Mouse (Mus musculus): ENCODE measurements at regions not wholly inside any gene's neighbourhood (a gene's known extent, or its start where the extent isn't known, plus 50 kb on each side); places are given as distances from the start of the nearest gene placed in this dataset.

DNA sequence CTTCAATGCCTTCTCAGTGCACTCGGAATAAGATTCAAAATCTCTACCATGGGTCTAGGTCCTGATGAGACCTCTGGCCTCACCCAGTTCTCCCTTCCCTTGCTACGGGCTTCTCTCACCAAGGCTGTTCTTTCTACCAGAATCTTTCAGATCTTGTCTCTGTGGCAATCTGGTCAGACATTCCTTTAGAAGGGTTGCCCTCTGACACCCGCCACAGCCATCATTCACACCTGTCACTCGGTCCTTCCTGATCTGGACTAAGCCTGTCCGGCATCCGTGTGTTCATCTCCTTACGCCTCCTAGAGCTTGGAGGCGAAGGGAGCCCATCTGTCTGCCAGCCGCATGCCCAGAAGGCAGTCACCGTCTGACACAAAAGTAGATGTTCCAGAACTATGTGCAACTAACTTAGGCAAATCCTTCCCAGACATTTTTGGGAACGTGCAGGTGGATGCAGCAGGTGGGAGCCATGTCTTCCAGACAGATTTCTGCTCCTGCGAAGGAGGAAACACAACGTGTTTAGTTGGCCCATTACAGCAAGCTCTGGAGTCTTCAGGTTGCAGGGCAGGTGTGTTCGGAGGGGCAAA, 77.7 kb downstream of the Fam76b start:
- Histone ChIP-seq H3K27me3 (ENCODE audit: insufficient read depth, low read length) (no peaks in the 10 kb centered on the region), H3K4me3 (ENCODE audit: low read depth, low read length) (no peak overlapping the region), H3K4me1 (ENCODE audit: insufficient read depth) (no peaks in the 10 kb centered on the region), H3K4me2 (ENCODE audit: low read depth, low read length) (no peak overlapping the region), H3K9ac (replicated peaks) (no peak overlapping the region), H3K36me3 (replicated peaks; ENCODE audit: insufficient read depth, low read length) (no peaks in the 10 kb centered on the region), H3K9me3 (ENCODE audit: low read length) (no peaks in the 10 kb centered on the region), H3K27ac (ENCODE audit: low read depth) (no peak overlapping the region)
- TF ChIP-seq EP300 (IDR thresholded peaks at IDR 0.05; ENCODE audit: low read depth) = no peak
- no peak for TF ChIP-seq CTCF (IDR thresholded peaks at IDR 0.05; ENCODE audit: low read depth)
- DNase-seq (no peak), ATAC-seq (no peak)
- WGBS (ENCODE audit: insufficient replicate concordance) = 78% methylated on average over 14 of the region's 14 CpGs

DNA sequence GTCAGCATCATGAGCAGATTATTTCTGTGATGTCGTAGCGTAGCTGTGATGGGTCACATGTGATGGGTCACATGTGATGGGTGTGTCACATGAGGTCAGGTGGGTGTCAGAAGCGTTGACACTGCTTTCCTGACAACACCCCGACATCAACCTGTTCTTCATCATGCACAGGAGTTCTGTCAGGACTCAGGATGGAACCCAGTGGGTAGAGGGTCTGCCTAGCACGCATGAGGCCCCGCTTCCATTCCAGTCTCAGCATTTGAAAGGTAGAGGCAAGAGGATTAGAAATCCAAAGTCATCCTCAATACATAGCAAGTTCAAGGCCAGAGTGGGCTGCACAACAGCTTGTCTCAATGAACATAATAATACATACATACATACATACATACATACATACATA, 79.2 kb downstream of the Fam76b start:
- no peak for ATAC-seq
- TF ChIP-seq EP300 (IDR thresholded peaks at IDR 0.05; ENCODE audit: low read depth) (no peak), CTCF (IDR thresholded peaks at IDR 0.05; ENCODE audit: low read depth) (no peak)
- no peaks in the 10 kb centered on the region for H3K36me3 ChIP-seq (replicated peaks; ENCODE audit: insufficient read depth, low read length)
- no peak overlapping the region for H3K4me3 ChIP-seq (ENCODE audit: low read depth, low read length)
- no peaks in the 10 kb centered on the region for H3K27me3 ChIP-seq (ENCODE audit: insufficient read depth, low read length)
- 84% methylated on average over 6 of the region's 6 CpGs for WGBS (ENCODE audit: insufficient replicate concordance)
- H3K27ac ChIP-seq (ENCODE audit: low read depth) = no peak overlapping the region
- no peak for DNase-seq
- no peak overlapping the region for H3K4me2 ChIP-seq (ENCODE audit: low read depth, low read length)
- H3K4me1 ChIP-seq (ENCODE audit: insufficient read depth) = no peaks in the 10 kb centered on the region
- H3K9ac ChIP-seq (replicated peaks) = no peak overlapping the region
- H3K9me3 ChIP-seq (ENCODE audit: low read length) = no peaks in the 10 kb centered on the region

DNA sequence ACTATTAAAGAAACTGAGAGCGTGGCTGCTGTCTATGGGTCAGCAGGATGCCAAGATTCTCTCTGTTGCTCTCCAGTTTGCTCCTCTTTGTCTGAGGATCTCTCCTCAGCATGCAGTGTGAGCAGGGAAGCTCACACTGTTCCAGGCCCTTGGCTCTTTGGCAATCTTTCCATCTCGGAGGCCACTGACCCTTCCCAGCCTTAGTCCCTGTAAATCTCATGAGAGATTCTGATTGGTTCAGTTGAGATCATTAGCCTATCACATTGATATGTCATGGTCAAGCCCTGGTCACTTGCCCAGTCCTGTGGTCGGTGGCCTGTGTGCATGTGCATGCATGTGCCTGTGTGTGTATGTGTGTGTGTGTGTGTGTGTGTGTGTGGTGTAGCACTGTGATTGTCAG, 82.1 kb downstream of the Fam76b start:
- DNase-seq (no peak), ATAC-seq (no peak)
- Histone ChIP-seq H3K9ac (replicated peaks) (no peak overlapping the region), H3K27me3 (ENCODE audit: insufficient read depth, low read length) (no peaks in the 10 kb centered on the region), H3K4me1 (ENCODE audit: insufficient read depth) (no peaks in the 10 kb centered on the region), H3K27ac (ENCODE audit: low read depth) (no peak overlapping the region), H3K36me3 (replicated peaks; ENCODE audit: insufficient read depth, low read length) (no peaks in the 10 kb centered on the region), H3K4me3 (ENCODE audit: low read depth, low read length) (no peak overlapping the region), H3K9me3 (ENCODE audit: low read length) (no peaks in the 10 kb centered on the region), H3K4me2 (ENCODE audit: low read depth, low read length) (no peak overlapping the region)
- TF ChIP-seq CTCF (IDR thresholded peaks at IDR 0.05; ENCODE audit: low read depth) (no peak), EP300 (IDR thresholded peaks at IDR 0.05; ENCODE audit: low read depth) (no peak)
- 60% methylated on average over 3 of the region's 3 CpGs for WGBS (ENCODE audit: insufficient replicate concordance)

DNA sequence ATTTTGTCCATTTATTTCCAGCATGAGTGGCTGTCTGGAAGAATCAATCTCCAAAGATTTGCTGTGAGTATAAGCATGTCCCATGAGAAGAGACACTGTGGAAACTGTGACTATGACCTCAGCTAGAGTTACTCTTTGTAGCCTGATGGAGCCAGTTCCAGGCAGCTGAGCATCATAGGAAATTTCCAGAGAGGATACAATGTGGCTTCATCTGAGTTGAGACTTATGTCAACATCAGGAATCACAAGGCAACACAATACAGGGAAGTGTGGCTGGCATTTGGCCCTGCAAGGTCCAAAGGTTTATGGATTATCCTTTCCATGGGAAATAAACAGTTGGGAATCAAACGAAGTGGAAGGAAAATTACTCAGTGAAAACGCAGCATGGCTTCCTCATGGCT, 82.6 kb downstream of the Fam76b start:
- TF ChIP-seq EP300 (IDR thresholded peaks at IDR 0.05; ENCODE audit: low read depth) = no peak
- TF ChIP-seq CTCF (IDR thresholded peaks at IDR 0.05; ENCODE audit: low read depth) = no peak

DNA sequence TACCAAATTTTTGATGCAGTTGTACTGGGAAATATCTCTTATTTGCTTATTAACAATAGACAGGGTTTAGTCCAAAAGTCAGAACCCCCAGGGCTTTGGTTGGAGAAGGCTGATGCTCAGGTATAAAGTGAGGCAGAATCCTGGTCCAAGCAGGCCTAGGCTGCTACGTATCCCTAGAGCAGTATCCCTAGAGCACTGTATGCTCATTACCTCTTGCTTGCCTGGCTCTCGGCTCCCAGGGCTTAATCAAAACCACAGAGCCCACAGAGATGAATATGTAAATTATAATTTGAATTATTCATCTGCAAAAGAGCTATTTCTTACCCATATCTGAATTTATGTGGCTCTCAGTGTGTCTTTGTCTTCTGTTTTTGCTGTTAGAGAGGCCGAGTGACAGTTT, 85.9 kb downstream of the Fam76b start:
- Histone ChIP-seq H3K9me3 (ENCODE audit: low read length) (no peaks in the 10 kb centered on the region), H3K27ac (ENCODE audit: low read depth) (no peak overlapping the region), H3K36me3 (replicated peaks; ENCODE audit: insufficient read depth, low read length) (no peaks in the 10 kb centered on the region), H3K27me3 (ENCODE audit: insufficient read depth, low read length) (no peaks in the 10 kb centered on the region), H3K4me3 (ENCODE audit: low read depth, low read length) (no peak overlapping the region), H3K4me1 (ENCODE audit: insufficient read depth) (no peaks in the 10 kb centered on the region), H3K4me2 (ENCODE audit: low read depth, low read length) (no peak overlapping the region), H3K9ac (replicated peaks) (no peak overlapping the region)
- 55% methylated on average over 3 of the region's 3 CpGs for WGBS (ENCODE audit: insufficient replicate concordance)
- no peak for TF ChIP-seq CTCF (IDR thresholded peaks at IDR 0.05; ENCODE audit: low read depth)
- TF ChIP-seq EP300 (IDR thresholded peaks at IDR 0.05; ENCODE audit: low read depth) = no peak
- no peak for DNase-seq
- no peak for ATAC-seq

More for the DNA sequence above, 82.6 kb downstream of the Fam76b start:
- Histone ChIP-seq H3K27ac (ENCODE audit: low read depth) (no peak overlapping the region), H3K27me3 (ENCODE audit: insufficient read depth, low read length) (no peaks in the 10 kb centered on the region), H3K4me1 (ENCODE audit: insufficient read depth) (no peaks in the 10 kb centered on the region), H3K9ac (replicated peaks) (no peak overlapping the region), H3K4me2 (ENCODE audit: low read depth, low read length) (no peak overlapping the region), H3K36me3 (replicated peaks; ENCODE audit: insufficient read depth, low read length) (no peaks in the 10 kb centered on the region), H3K9me3 (ENCODE audit: low read length) (no peaks in the 10 kb centered on the region), H3K4me3 (ENCODE audit: low read depth, low read length) (no peak overlapping the region)
- no peak for DNase-seq
- 0 out of 2 replicates have a peak, but pooled peaks have one; percentile 25 for ATAC-seq
- 68% methylated on average over 2 of the region's 2 CpGs for WGBS (ENCODE audit: insufficient replicate concordance)

DNA sequence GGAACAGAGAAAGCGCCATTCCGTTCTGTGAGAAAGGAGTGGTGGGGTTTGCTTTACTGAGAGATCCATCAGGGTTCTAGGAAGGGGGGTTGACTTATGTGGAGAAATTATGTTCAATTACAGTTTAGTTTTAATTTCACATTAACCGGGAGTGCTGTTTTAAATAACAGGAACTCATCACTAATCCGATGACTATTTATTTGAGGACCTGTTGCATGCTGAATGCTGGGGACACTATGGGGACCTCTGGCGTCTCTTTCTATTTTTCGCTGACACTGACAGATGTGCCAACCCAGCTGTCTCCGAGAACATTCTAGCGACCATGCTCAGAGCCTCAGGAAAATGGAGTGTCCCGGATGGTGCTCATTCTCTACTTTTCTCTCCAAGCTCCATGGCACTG, 86.6 kb downstream of the Fam76b start:
- Histone ChIP-seq H3K27me3 (ENCODE audit: insufficient read depth, low read length) (no peaks in the 10 kb centered on the region), H3K36me3 (replicated peaks; ENCODE audit: insufficient read depth, low read length) (no peaks in the 10 kb centered on the region), H3K27ac (ENCODE audit: low read depth) (no peak overlapping the region), H3K4me2 (ENCODE audit: low read depth, low read length) (no peak overlapping the region), H3K4me1 (ENCODE audit: insufficient read depth) (no peaks in the 10 kb centered on the region), H3K9me3 (ENCODE audit: low read length) (no peaks in the 10 kb centered on the region), H3K4me3 (ENCODE audit: low read depth, low read length) (no peak overlapping the region), H3K9ac (replicated peaks) (no peak overlapping the region)
- no peak for TF ChIP-seq CTCF (IDR thresholded peaks at IDR 0.05; ENCODE audit: low read depth)
- no peak for TF ChIP-seq EP300 (IDR thresholded peaks at IDR 0.05; ENCODE audit: low read depth)
- DNase-seq (no peak), ATAC-seq (no peak)
- 79% methylated on average over 9 of the region's 9 CpGs for WGBS (ENCODE audit: insufficient replicate concordance)

DNA sequence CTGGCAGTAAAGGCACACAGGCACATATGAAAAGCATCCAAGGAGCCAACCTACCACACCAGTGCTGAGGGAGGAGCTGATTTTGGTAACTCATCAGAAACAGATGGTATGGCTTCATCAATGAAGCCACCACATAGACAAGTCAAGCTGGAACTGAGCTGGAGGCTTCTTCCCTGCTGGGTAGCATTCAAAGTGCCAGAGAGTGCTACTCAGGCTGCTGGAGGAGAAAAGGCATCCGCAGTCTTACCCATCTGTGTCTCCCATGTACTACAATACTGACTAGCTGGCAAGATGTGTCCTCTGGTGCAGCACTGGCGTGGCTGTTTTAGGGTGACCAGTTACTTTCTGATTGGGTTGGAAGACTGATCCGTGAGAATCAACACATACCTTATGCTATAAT, 87.3 kb downstream of the Fam76b start:
- H3K4me1 ChIP-seq (ENCODE audit: insufficient read depth) = no peaks in the 10 kb centered on the region
- H3K27ac ChIP-seq (ENCODE audit: low read depth) = no peak overlapping the region
- no peaks in the 10 kb centered on the region for H3K9me3 ChIP-seq (ENCODE audit: low read length)
- no peaks in the 10 kb centered on the region for H3K27me3 ChIP-seq (ENCODE audit: insufficient read depth, low read length)
- H3K4me2 ChIP-seq (ENCODE audit: low read depth, low read length) = no peak overlapping the region
- no peak overlapping the region for H3K9ac ChIP-seq (replicated peaks)
- no peak for ATAC-seq
- H3K36me3 ChIP-seq (replicated peaks; ENCODE audit: insufficient read depth, low read length) = no peaks in the 10 kb centered on the region
- H3K4me3 ChIP-seq (ENCODE audit: low read depth, low read length) = no peak overlapping the region
- no peak for DNase-seq
- WGBS (ENCODE audit: insufficient replicate concordance) = 70% methylated on average over 3 of the region's 3 CpGs
- TF ChIP-seq CTCF (IDR thresholded peaks at IDR 0.05; ENCODE audit: low read depth) (no peak), EP300 (IDR thresholded peaks at IDR 0.05; ENCODE audit: low read depth) (no peak)
